Mouse (Mus musculus) heart, adult 2 months (tissue): ENCODE results near the gene Gm15319. TPM values are rescaled to one million over a fixed set of nuclear protein-coding genes. Genes with fewer than 3 reads are reported as not detected.
"Not testable (repeated sequence)": the region's sequence is repeated elsewhere in the genome, so short reads cannot be mapped to it uniquely, and the experiment has no call there.

Experiments used
- DNase-seq, 2 experiments: peaks; one replicate each; pipeline ENCODE4 v3.0.0; 2021
- H3K27ac ChIP-seq: fragments of 200-600 bp; 2 replicates; pipeline ENCODE4 v1.8.1; 2022
- H3K27me3 ChIP-seq: fragments of 200-500 bp; 2 replicates; pipeline ENCODE4 v1.6.1; 2012; ENCODE audit warnings: mild to moderate bottlenecking, low read length, inconsistent platforms, mixed read lengths; ENCODE audit not compliant: control insufficient read depth, insufficient read depth
- H3K36me3 ChIP-seq: fragments of 200-500 bp; 2 replicates; pipeline ENCODE4 v1.6.1; 2012; ENCODE audit warnings: low read length, inconsistent platforms; ENCODE audit not compliant: control insufficient read depth, insufficient read depth
- H3K4me1 ChIP-seq: fragments of 200-500 bp; 2 replicates; pipeline ENCODE4 v1.6.1; 2011; ENCODE audit warnings: low read length; ENCODE audit not compliant: control insufficient read depth, insufficient read depth
- H3K4me3 ChIP-seq: fragments of 200-600 bp; 2 replicates; pipeline ENCODE4 v1.8.1; 2022
- H3K79me2 ChIP-seq: fragments of 200-500 bp; replicated peaks from 2 replicates; pipeline ENCODE4 v1.6.1; 2012; ENCODE audit warnings: mild to moderate bottlenecking, inconsistent platforms, low read length, moderate library complexity, mixed read lengths; ENCODE audit not compliant: control insufficient read depth, insufficient read depth
- H3K9ac ChIP-seq: fragments of 200-500 bp; 2 replicates; pipeline ENCODE4 v1.6.1; 2012; ENCODE audit warnings: low read depth, mild to moderate bottlenecking, control low read depth, inconsistent platforms, low read length, mixed read lengths
- WGBS: fragments of 180-500 bp; shearing (Covaris S2); methylation state at CpG from one replicate; pipeline ENCODE4 v1.1.7; 2018; 5-methylcytosine and 5-hydroxymethylcytosine counted together
- intact Hi-C: fragments of 180-260 bp; cut with DNase I; formaldehyde crosslinking; loops from one replicate; pipeline ENCODE4 v1.15.1; 2025
- polyA plus RNA-seq: library from polyadenylated mRNA; depleted of rRNA; stranded (reverse); fragments of >200 nt; gene quantifications from 2 replicates; pipeline ENCODE4 v1.2.3, GENCODE M21; 2012
- total RNA-seq, 2 experiments: library from RNA; stranded (reverse); gene quantifications; 2 replicates each; pipeline ENCODE4 v1.2.3; 2021

The Gm15319 gene
- total and polyA plus RNA-seq, 3 experiments: 0.16 to 0.32 TPM; not detected in 1

DNA sequence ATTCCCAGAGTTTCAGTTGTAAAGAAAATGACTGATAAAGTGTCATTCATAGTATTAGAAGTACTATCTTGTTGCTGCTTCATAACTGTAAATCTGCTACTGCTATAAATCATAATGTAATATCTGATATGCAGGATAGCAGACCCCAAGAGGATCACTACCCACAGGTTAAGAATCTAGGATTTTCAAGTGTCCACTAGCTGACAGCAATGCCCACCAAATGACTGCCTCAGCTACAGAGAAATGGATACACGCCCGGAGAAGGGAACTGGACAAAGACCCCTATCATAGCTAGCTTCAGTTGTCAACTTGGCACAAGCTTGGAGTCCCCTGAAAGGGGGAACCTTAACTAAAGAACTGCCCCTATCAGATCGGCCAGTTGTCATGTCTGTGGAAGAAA, 18.6 kb upstream of the Gm15319 start:
- H3K4me3 ChIP-seq, H3K9ac ChIP-seq, DNase-seq, H3K36me3 ChIP-seq, intact Hi-C loops, H3K4me1 ChIP-seq, H3K79me2 ChIP-seq, H3K27me3 ChIP-seq, H3K27ac ChIP-seq: not testable (repeated sequence)
- WGBS: 91% methylated on average over 2 of the region's 3 CpGs

DNA sequence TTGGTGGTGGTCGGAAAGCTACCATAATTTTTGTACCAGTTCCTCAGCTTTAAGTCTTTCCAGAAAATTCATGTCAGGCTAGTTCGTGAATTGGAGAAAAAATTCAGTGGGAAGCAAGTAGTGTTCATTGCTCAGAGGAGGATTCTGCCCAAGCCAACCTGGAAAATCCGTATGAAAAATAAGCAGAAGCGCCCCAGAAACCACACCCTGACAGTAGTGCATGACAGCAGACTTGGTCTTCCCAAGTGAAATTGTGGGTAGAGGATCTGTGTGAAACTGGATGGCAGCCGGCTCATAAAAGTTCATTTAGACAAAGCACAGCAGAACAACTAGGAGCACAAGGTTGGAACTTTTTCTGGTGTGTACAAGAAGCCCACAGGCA, 18.2 kb upstream of the Gm15319 start:
- H3K27ac ChIP-seq, H3K4me3 ChIP-seq, H3K9ac ChIP-seq, H3K4me1 ChIP-seq, H3K79me2 ChIP-seq, intact Hi-C loops, H3K36me3 ChIP-seq, H3K27me3 ChIP-seq, DNase-seq: not testable (repeated sequence)
- WGBS: 100% methylated on average over 1 of the region's 5 CpGs

DNA sequence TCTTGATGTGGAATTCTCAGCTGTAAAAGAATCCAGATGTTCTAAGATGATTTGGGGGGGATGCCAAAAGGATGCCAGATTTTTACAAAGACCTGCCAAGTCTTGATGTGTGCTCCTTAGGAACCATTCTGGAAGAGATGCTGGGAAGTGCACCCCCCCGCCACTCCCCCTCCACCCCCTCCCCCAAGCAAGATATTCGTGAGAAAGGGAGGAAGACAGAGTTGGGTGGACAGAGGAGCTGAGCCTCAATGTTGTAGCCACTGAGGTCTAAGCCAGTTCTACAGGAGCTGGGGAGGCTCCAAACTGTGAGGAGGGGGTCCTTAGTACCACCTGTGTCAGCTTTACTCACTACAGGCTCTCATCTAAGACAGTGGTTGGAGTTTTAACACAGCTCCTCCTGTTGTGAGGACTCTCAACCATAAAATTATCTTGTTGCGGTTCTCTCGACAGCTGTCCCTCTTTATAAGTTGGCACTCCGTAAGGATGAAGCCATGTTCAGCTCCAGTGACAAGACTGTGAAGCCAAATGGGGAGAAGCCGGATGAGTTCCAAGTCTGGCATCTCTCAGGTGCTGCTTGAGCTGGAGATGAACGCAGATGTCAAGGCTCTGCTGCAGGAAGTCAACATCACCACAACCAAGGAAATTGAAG, 17.7 kb upstream of the Gm15319 start:
- intact Hi-C loops, H3K4me3 ChIP-seq, H3K4me1 ChIP-seq, H3K79me2 ChIP-seq, H3K27ac ChIP-seq, H3K36me3 ChIP-seq, H3K27me3 ChIP-seq, H3K9ac ChIP-seq: not testable (repeated sequence)
- 84% methylated on average over 7 of the region's 7 CpGs for WGBS
- DNase-seq: peak; percentile 14 to 34

DNA sequence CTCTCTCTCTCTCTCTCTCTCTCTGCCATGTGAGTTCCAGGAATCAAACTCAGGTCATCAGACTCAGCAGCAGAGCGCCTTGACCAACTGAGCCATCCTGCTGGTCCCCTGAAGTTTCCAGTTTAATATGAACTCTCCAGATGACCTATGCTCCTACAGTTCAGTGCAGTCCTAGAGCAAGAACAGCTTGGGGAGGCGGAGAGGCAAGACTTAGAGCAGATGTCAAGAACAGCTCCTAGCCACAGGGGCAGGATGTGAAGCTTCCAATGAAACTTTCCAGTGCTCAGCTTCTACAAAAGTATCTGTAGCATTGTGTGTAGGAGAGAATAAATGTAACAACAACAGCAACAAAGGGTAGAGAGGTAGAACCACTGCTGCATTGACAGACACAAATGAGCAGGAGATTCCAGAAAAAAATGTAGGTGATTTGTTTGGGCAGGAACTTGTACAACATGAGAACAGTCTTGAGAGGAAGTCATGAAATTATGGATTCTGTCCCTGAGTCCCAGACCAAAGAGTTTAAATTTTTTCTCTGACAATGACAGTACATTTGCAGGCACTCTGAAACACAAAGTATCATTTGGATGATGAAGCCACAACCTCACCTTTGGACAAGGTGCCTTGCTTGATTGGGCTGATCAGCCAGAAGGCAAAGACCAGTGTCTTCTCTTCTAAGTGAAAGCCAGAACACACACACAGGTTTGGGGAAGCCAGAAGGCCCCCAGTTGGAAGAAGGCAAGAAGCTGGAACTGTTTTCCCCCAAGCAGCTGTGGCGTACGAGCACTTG, 16.8 kb upstream of the Gm15319 start:
- H3K27ac ChIP-seq, H3K9ac ChIP-seq, H3K4me3 ChIP-seq, H3K36me3 ChIP-seq, H3K4me1 ChIP-seq, H3K79me2 ChIP-seq, intact Hi-C loops, H3K27me3 ChIP-seq: not testable (repeated sequence)
- peak in 1 of 2 experiments; percentile 13 for DNase-seq
- WGBS: 100% methylated on average over 1 of the region's 4 CpGs

DNA sequence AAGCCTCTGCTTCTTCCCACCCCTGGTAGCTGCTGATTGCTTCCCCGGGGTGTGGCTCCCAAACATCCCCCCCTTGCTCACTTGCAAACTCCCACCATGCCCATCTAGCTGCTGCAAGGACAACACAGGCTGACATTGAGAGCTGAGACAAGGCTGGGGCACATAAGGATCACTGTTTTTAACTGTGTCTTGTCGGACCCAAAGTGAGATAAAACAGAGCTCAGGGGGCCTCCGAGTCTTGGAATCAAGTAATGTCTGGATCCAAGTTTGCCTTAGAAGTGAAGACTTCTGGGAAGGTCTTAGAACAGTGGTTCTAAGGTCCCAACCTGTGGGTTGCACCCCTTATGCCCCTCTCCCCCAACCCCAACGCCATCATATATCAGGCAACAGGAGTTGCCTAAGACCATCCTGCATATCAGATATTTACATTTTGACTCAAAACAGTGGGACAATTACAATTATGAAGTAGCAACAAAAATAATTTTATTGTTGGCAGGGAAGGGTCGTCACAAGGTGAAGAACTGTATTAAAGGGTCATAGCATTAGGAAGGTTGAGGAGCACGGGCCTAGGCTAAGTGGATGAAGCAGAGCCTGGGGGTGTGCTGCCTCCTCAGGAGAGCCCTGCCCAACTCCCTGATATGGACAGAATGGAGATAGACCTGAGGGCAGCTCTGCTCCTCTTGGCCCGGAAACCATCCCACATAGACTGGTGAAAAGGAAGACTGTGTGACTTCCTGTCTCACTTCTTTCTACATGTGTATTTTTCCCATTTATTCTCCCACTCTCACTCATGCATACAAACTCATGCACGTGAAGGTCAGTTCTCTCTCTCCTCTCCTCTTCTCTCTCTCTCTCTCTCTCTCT, 16.0 kb upstream of the Gm15319 start:
- H3K27me3 ChIP-seq, H3K36me3 ChIP-seq, intact Hi-C loops, H3K4me1 ChIP-seq, H3K79me2 ChIP-seq, H3K9ac ChIP-seq, H3K4me3 ChIP-seq, H3K27ac ChIP-seq: not testable (repeated sequence)
- peak; percentile 20 to 40 for DNase-seq
- 76% methylated on average over 4 of the region's 8 CpGs for WGBS

DNA sequence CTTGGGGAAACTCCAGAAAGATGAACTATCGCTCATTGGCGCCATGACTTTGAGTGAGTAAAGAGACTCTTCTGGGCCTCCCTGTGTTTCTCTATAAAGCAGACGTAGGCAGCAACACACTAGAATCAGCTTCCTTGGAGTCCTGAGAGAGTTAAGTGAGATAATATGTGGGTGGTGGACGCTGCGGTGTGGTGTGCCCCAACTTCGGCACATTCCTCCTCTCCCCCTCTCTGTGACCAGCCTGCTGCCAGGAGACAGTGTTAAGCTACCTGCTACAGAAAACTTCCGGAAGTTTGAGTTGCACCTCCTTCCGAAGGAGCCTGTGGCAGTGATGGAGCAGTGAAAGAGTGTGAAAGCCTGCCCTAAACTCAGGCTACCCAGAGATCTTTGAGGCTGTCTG, 15.3 kb upstream of the Gm15319 start:
- WGBS: 75% methylated on average over 6 of the region's 8 CpGs
- intact Hi-C loops: not testable (repeated sequence)

DNA sequence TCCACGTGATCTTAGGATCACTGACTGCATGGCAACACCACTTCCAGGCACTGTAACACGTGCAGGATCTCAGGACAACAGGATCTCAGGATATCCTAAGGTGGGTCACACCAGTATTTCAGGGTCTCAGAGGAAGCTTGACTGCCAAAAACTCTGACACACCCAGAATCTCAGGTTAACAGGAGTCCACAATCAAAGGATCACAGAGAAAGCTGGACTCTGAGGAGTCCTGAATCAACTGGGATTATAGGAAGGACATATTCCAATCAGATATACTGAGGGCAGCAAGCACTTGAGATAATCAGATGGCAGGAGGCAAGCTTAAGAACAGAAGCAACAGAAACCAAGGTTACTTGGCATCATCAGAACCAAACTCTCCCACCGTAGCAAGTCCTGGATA, 12.7 kb upstream of the Gm15319 start:
- no CpG with 5 or more reads among the region's 3 CpGs for WGBS

More for the DNA sequence above, 15.3 kb upstream of the Gm15319 start:
- not testable (repeated sequence) for H3K79me2 ChIP-seq, H3K4me3 ChIP-seq, H3K27ac ChIP-seq, H3K27me3 ChIP-seq, H3K9ac ChIP-seq, H3K4me1 ChIP-seq, H3K36me3 ChIP-seq
- peak; percentile 46 to 59 for DNase-seq

DNA sequence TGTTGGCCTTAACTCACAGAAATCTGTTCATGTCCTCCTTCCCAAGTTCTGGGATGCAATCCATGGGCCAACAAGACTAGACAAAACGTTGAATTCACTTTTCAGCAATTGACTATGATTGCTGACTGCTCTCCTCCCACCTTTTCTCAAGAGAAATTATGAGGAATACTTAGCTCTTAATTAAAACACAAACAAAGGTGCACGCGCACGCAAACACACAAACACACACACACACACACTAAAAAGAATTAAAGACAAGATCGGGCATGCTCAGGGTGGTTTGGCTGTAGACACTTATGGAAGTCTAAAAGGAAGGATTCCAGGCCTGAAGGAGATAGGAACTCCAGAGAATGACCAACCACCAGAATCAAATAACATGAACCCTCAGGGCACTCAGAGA, 6.6 kb downstream of the Gm15319 start:
- H3K9ac ChIP-seq, H3K79me2 ChIP-seq, DNase-seq, H3K4me1 ChIP-seq, H3K27ac ChIP-seq, H3K4me3 ChIP-seq, H3K27me3 ChIP-seq, H3K36me3 ChIP-seq, intact Hi-C loops: not testable (repeated sequence)
- 76% methylated on average over 5 of the region's 5 CpGs for WGBS

More for the DNA sequence above, 12.7 kb upstream of the Gm15319 start:
- H3K4me1 ChIP-seq, H3K27ac ChIP-seq, H3K4me3 ChIP-seq, H3K27me3 ChIP-seq, intact Hi-C loops, H3K9ac ChIP-seq, H3K79me2 ChIP-seq, H3K36me3 ChIP-seq: not testable (repeated sequence)
- peak in 1 of 2 experiments; percentile 10 for DNase-seq

DNA sequence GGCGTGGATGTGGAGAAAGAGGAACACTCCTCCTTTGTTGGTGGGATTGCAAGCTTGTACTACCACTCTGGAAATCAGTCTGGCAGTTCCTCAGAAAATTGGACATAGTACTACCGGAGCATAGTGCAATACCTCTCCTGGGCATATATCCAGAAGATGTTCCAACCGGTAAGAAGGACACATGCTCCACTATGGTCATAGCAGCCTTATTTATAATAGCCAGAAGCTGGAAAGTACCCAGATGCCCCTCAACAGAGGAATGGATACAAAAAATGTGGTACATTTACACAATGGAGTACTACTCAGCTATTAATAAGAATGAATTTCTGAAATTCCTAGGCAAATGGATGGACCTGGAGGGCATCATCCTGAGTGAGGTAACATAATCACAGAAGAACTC, 9.4 kb downstream of the Gm15319 start:
- H3K4me3 ChIP-seq, H3K27me3 ChIP-seq, H3K36me3 ChIP-seq, H3K79me2 ChIP-seq, H3K27ac ChIP-seq, H3K4me1 ChIP-seq, H3K9ac ChIP-seq, intact Hi-C loops: not testable (repeated sequence)
- 87% methylated on average over 2 of the region's 3 CpGs for WGBS
- DNase-seq: peak; percentile 13 to 14
